ENCODE assay signal across 19 mouse cellular contexts in genomic region chr14:80844550-80844949, GRCm38 (mm10).
"Had no signal": no experiment of that assay in that cellular context is flagged by ENCODE, and none has a peak within 500 bp of the region (broad histone marks: within the 10 kb centered on the region; RNA-seq: fewer than 3 reads in every experiment).

No protein-coding gene starts in this region.

- H3K4me2 ChIP-seq: limb, embryonic 12.5 days; limb, embryonic 15.5 days; liver, embryonic 11.5 days; lung, embryonic 14.5 days; neural tube, embryonic 12.5 days; neural tube, embryonic 15.5 days had no signal

- DNase-seq: kidney, adult 2 months; kidney, postnatal 25 days; layer of hippocampus, adult 9-11 months; liver, postnatal 0 days; lung, embryonic 14.5 days; thymus, adult 18-20 months; thymus, postnatal 36 days had no signal

- H3K4me1 ChIP-seq: neural tube, embryonic 12.5 days had no signal

- H3K9me3 ChIP-seq: limb, embryonic 12.5 days; limb, embryonic 15.5 days; neural tube, embryonic 12.5 days; neural tube, embryonic 15.5 days had no signal

- H3K36me3 ChIP-seq: limb, embryonic 12.5 days; limb, embryonic 15.5 days; neural tube, embryonic 12.5 days; neural tube, embryonic 15.5 days had no signal

- ATAC-seq: intestine, postnatal 0 days; liver, postnatal 0 days; lung, postnatal 0 days had no signal

- H3K27ac ChIP-seq: kidney, postnatal 0 days; layer of hippocampus, adult 2 months; left cerebral cortex, adult 2 months; limb, embryonic 12.5 days; limb, embryonic 15.5 days; liver, embryonic 14.5 days; macrophage; neural tube, embryonic 12.5 days; neural tube, embryonic 15.5 days had no signal

- H3K9ac ChIP-seq: limb, embryonic 12.5 days; limb, embryonic 15.5 days; liver, embryonic 14.5 days; liver, postnatal 0 days; lung, embryonic 14.5 days; neural tube, embryonic 12.5 days; neural tube, embryonic 15.5 days had no signal

- H3K4me3 ChIP-seq: layer of hippocampus, adult 2 months; left cerebral cortex, adult 2 months; limb, embryonic 12.5 days; limb, embryonic 15.5 days; neural tube, embryonic 12.5 days; neural tube, embryonic 15.5 days had no signal

- H3K27me3 ChIP-seq: limb, embryonic 15.5 days; neural tube, embryonic 12.5 days; neural tube, embryonic 15.5 days had no signal
